ENCODE assay signal across 14 mouse cellular contexts in the genomic region with DNA sequence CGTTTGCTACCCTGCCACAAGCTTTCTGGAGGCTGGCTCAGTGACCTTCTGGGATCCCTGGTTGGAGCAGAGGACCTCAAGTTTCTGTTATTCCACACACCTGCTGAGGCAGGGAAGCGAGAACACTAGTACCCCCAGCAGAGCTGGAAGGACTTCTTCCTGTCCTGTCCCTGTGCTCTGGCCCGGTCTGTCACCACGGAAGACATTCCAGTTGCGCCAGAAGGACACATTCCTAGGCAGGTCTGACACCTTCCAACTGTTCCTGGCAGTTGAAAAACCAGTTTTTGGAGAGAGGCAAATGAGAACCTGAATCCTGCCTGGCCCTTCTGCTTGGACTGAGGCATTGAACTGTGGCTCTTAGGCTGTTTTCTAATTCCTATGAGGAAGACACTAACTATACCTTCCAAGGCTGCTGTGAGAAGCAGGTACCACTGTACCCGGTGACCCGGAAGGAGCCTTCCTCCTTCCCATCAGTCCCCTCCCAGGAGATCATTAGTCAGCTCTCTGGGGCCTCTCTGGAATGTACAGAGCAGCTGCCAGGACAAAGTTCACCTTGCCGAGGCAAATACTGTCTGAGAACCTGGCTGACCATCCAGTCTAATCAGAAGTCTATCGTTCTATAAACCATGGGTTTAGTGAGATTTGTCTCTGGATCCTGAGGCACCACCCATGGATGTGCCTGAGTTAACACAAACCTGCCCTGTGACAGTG. TPM values are rescaled to one million over a fixed set of nuclear protein-coding genes. Genes with fewer than 3 reads are reported as not detected.
DNase-seq lines count a peak whose midpoint lies in the region; ATAC-seq and TF ChIP-seq lines count a peak whose summit lies in the region.
"Had no signal": no experiment of that assay in that cellular context is flagged by ENCODE, and none has a peak within 500 bp of the region (broad histone marks: within the 10 kb centered on the region; RNA-seq: fewer than 3 reads in every experiment).

No protein-coding gene starts in this region.

- peaks cover 21% of the 10 kb centered on the region; the same call in 1 of the 2 replicates for H3K27me3 ChIP-seq in lung, embryonic 15.5 days
- H3K27me3 ChIP-seq in intestine, postnatal 0 days (replicated peaks; ENCODE audit: control insufficient read depth, insufficient read depth, low read length) = no peaks in the 10 kb centered on the region
- no peaks in the 10 kb centered on the region for H3K27me3 ChIP-seq in kidney, postnatal 0 days (ENCODE audit: insufficient read depth, low read length)
- peaks cover 12% of the 10 kb centered on the region; the same call in 1 of the 2 replicates for H3K27me3 ChIP-seq in stomach, embryonic 15.5 days (replicated peaks)
- H3K27me3 ChIP-seq: Patski had no signal

- peak overlapping the region; percentile 29; the same call in 1 of the 2 replicates for H3K27ac ChIP-seq in lung, embryonic 15.5 days
- H3K27ac ChIP-seq in intestine, postnatal 0 days (ENCODE audit: low read depth, low read length) = peak overlapping the region; percentile 74
- H3K27ac ChIP-seq in kidney, postnatal 0 days = peak overlapping the region; percentile 70
- peak overlapping the region; percentile 55 for H3K27ac ChIP-seq in stomach, embryonic 15.5 days
- H3K27ac ChIP-seq: embryonic facial prominence, embryonic 13.5 days; forebrain, embryonic 13.5 days had no signal

- WGBS in lung, embryonic 15.5 days = 17% methylated on average over 9 of the region's 9 CpGs
- 14% methylated on average over 9 of the region's 9 CpGs for WGBS in intestine, postnatal 0 days
- WGBS in kidney, postnatal 0 days = 30% methylated on average over 9 of the region's 9 CpGs
- WGBS in stomach, embryonic 15.5 days = 34% methylated on average over 9 of the region's 9 CpGs

- no peak for ATAC-seq in lung, embryonic 15.5 days (ENCODE audit: borderline replicate concordance, extremely low read depth, low FRiP score, low TSS enrichment)
- peak; percentile 94 for ATAC-seq in intestine, postnatal 0 days
- peak; percentile 79 for ATAC-seq in kidney, postnatal 0 days (replicated peaks; ENCODE audit: low FRiP score, low read depth)
- ATAC-seq in stomach, embryonic 15.5 days (ENCODE audit: insufficient read depth, low FRiP score, low read depth) = no peak
- ATAC-seq: forebrain, embryonic 13.5 days; Patski had no signal

- no peaks in the 10 kb centered on the region for H3K36me3 ChIP-seq in lung, embryonic 15.5 days
- no peaks in the 10 kb centered on the region for H3K36me3 ChIP-seq in intestine, postnatal 0 days (ENCODE audit: control insufficient read depth, insufficient read depth)
- no peaks in the 10 kb centered on the region for H3K36me3 ChIP-seq in kidney, postnatal 0 days (ENCODE audit: insufficient read depth, low read length)
- no peaks in the 10 kb centered on the region for H3K36me3 ChIP-seq in stomach, embryonic 15.5 days
- H3K36me3 ChIP-seq: embryonic facial prominence, embryonic 13.5 days had no signal

- no peaks in the 10 kb centered on the region for H3K9me3 ChIP-seq in lung, embryonic 15.5 days
- no peaks in the 10 kb centered on the region for H3K9me3 ChIP-seq in intestine, postnatal 0 days (ENCODE audit: control insufficient read depth)
- H3K9me3 ChIP-seq in kidney, postnatal 0 days (replicated peaks; ENCODE audit: low read length) = no peaks in the 10 kb centered on the region
- no peaks in the 10 kb centered on the region for H3K9me3 ChIP-seq in stomach, embryonic 15.5 days
- H3K9me3 ChIP-seq: embryonic facial prominence, embryonic 13.5 days; forebrain, embryonic 13.5 days had no signal

- DNase-seq in lung, postnatal 10 days = no peak
- DNase-seq in kidney, postnatal 0 days (ENCODE audit: low spot score) = no peak
- DNase-seq in thymus, postnatal 4 days = no peak
- DNase-seq in ovary, postnatal 10 days (ENCODE audit: low spot score) = no peak
- DNase-seq in adrenal gland, adult (ENCODE audit: inconsistent age in 2 of 2, low spot score in 1 of 2) = no peak
- DNase-seq: adrenal gland, postnatal 10 days; cerebellum, postnatal 36 days had no signal

- peaks cover 33% of the 10 kb centered on the region for H3K4me1 ChIP-seq in lung, embryonic 15.5 days
- peaks cover 9% of the 10 kb centered on the region for H3K4me1 ChIP-seq in intestine, postnatal 0 days (replicated peaks; ENCODE audit: control insufficient read depth, insufficient read depth, low read length)
- peaks cover 11% of the 10 kb centered on the region for H3K4me1 ChIP-seq in kidney, postnatal 0 days (replicated peaks; ENCODE audit: insufficient read depth, low read length)
- peaks cover 19% of the 10 kb centered on the region for H3K4me1 ChIP-seq in stomach, embryonic 15.5 days

- H3K9ac ChIP-seq in lung, embryonic 15.5 days = no peak overlapping the region
- H3K9ac ChIP-seq in intestine, postnatal 0 days (ENCODE audit: low read depth, low read length) = no peak overlapping the region
- H3K9ac ChIP-seq in kidney, postnatal 0 days (ENCODE audit: low read depth, low read length) = no peak overlapping the region
- no peak overlapping the region for H3K9ac ChIP-seq in stomach, embryonic 15.5 days
- H3K9ac ChIP-seq: embryonic facial prominence, embryonic 13.5 days; forebrain, embryonic 13.5 days had no signal

- H3K4me2 ChIP-seq in lung, embryonic 15.5 days = no peak overlapping the region
- 0 out of 2 replicates have a peak overlapping the region, but pooled peaks have one; percentile 13 for H3K4me2 ChIP-seq in intestine, postnatal 0 days (replicated peaks; ENCODE audit: low read depth)
- H3K4me2 ChIP-seq in kidney, postnatal 0 days (ENCODE audit: low read length) = no peak overlapping the region
- H3K4me2 ChIP-seq in stomach, embryonic 15.5 days = no peak overlapping the region; the same call in 1 of the 2 replicates
- H3K4me2 ChIP-seq: embryonic facial prominence, embryonic 13.5 days; forebrain, embryonic 13.5 days; heart, embryonic 11.5 days had no signal

- no peak for TF ChIP-seq CTCF in intestine, postnatal 0 days (IDR thresholded peaks at IDR 0.05; ENCODE audit: low read depth)
- no peak for TF ChIP-seq CTCF in kidney, postnatal 0 days (IDR thresholded peaks at IDR 0.05; ENCODE audit: low read depth)

- no peak overlapping the region for H3K4me3 ChIP-seq in lung, embryonic 15.5 days
- no peak overlapping the region for H3K4me3 ChIP-seq in intestine, postnatal 0 days (ENCODE audit: low read depth, low read length)
- no peak overlapping the region for H3K4me3 ChIP-seq in kidney, postnatal 0 days (replicated peaks; ENCODE audit: low read depth, low read length)
- no peak overlapping the region for H3K4me3 ChIP-seq in stomach, embryonic 15.5 days (replicated peaks)
- H3K4me3 ChIP-seq: embryonic facial prominence, embryonic 13.5 days; forebrain, embryonic 13.5 days had no signal

RNA-seq across cellular contexts. Expression of gene Ttc22, which starts 6.6 kb away (rescaled TPM):
- polyA plus RNA-seq in lung, embryonic 15.5 days (2015; fragmentation: Nextera tagmentation; extraction: Ambion mirVana) = 1.1 TPM in 2 replicates
- polyA plus RNA-seq in intestine, postnatal 0 days (2015; fragmentation: Nextera tagmentation; extraction: Ambion mirVana) = 61.9 and 66.4 TPM in 2 replicates
- polyA plus RNA-seq in kidney, postnatal 0 days (2015; fragmentation: Nextera tagmentation; extraction: Ambion mirVana) = 5.0 and 5.9 TPM in 2 replicates
- polyA plus RNA-seq in stomach, embryonic 15.5 days (2015; fragmentation: Nextera tagmentation; extraction: Ambion mirVana) = 7.3 and 8.2 TPM in 2 replicates

RNA-seq across cellular contexts. Expression of gene Lexm, which starts 11.8 kb away (rescaled TPM):
- not detected in 2 replicates for polyA plus RNA-seq in lung, embryonic 15.5 days (2015; fragmentation: Nextera tagmentation; extraction: Ambion mirVana)
- not detected in 2 replicates for polyA plus RNA-seq in intestine, postnatal 0 days (2015; fragmentation: Nextera tagmentation; extraction: Ambion mirVana)
- polyA plus RNA-seq in kidney, postnatal 0 days (2015; fragmentation: Nextera tagmentation; extraction: Ambion mirVana) = not detected in 2 replicates
- polyA plus RNA-seq in stomach, embryonic 15.5 days (2015; fragmentation: Nextera tagmentation; extraction: Ambion mirVana) = 0.08 TPM in 1 of 2 replicates, not detected in the other
- polyA plus RNA-seq: embryonic facial prominence, embryonic 13.5 days; forebrain, embryonic 13.5 days; Patski had no signal

RNA-seq across cellular contexts. Expression of gene Pars2, which starts 22.1 kb away (rescaled TPM):
- polyA plus RNA-seq in lung, embryonic 15.5 days (2015; fragmentation: Nextera tagmentation; extraction: Ambion mirVana) = 12.9 and 13.5 TPM in 2 replicates
- polyA plus RNA-seq in intestine, postnatal 0 days (2015; fragmentation: Nextera tagmentation; extraction: Ambion mirVana) = 6.7 TPM in 2 replicates
- polyA plus RNA-seq in kidney, postnatal 0 days (2015; fragmentation: Nextera tagmentation; extraction: Ambion mirVana) = 11.8 and 12.8 TPM in 2 replicates
- 11.5 and 13.2 TPM in 2 replicates for polyA plus RNA-seq in stomach, embryonic 15.5 days (2015; fragmentation: Nextera tagmentation; extraction: Ambion mirVana)

RNA-seq across cellular contexts. Expression of gene Ttc4, which starts 49.9 kb away (rescaled TPM):
- polyA plus RNA-seq in lung, embryonic 15.5 days (2015; fragmentation: Nextera tagmentation; extraction: Ambion mirVana) = 84.2 and 91.5 TPM in 2 replicates
- 29.7 and 35.0 TPM in 2 replicates for polyA plus RNA-seq in intestine, postnatal 0 days (2015; fragmentation: Nextera tagmentation; extraction: Ambion mirVana)
- polyA plus RNA-seq in kidney, postnatal 0 days (2015; fragmentation: Nextera tagmentation; extraction: Ambion mirVana) = 63.7 and 64.0 TPM in 2 replicates
- polyA plus RNA-seq in stomach, embryonic 15.5 days (2015; fragmentation: Nextera tagmentation; extraction: Ambion mirVana) = 77.9 and 80.7 TPM in 2 replicates

Comparison
In these comparisons a context has a peak if more than half of its experiments do, and no peak if none do; other contexts are left out.
1. ATAC-seq: peak in intestine, postnatal 0 days (single experiment) and kidney, postnatal 0 days (single experiment); none in lung, embryonic 15.5 days (single experiment) and stomach, embryonic 15.5 days (single experiment).
2. Peak in every context shown above with its lines, with median percentiles within 50 percentile points of each other: H3K27ac ChIP-seq.